ENCODE assay signal across 29 mouse cellular contexts in the genomic region with DNA sequence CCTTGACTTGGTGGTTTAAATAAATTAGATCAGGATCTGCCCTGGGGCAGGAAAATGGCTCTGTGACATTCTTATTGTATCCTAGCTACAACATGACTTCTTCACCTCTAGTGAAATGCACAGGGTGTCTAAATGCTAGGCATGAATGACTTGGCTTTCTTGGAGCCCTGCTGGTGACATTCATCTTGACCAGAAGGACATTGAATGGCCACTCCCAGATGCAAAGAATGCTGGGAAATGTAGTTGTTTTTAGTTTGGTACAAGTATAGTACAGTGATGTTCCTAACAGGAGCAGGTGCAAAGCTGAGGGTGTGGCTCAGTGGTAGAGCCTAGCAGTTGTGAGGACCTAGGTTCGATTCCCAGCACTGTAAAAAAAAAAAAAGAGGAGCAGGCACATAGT. TPM values are rescaled to one million over a fixed set of nuclear protein-coding genes. Genes with fewer than 3 reads are reported as not detected.
"Had no signal": no experiment of that assay in that cellular context is flagged by ENCODE, and none has a peak within 500 bp of the region (broad histone marks: within the 10 kb centered on the region; RNA-seq: fewer than 3 reads in every experiment).

No protein-coding gene starts in this region.

- H3K4me2 ChIP-seq: heart, embryonic 11.5 days; heart, embryonic 13.5 days; heart, embryonic 15.5 days; hindbrain, embryonic 13.5 days; hindbrain, embryonic 15.5 days; kidney, embryonic 15.5 days; limb, embryonic 13.5 days; limb, embryonic 15.5 days; liver, embryonic 12.5 days had no signal

- H3K27ac ChIP-seq: heart, adult 2 months; heart, embryonic 13.5 days; heart, embryonic 15.5 days; hindbrain, embryonic 13.5 days; hindbrain, embryonic 15.5 days; hindbrain, postnatal 0 days; kidney, embryonic 15.5 days; kidney, postnatal 0 days; limb, embryonic 13.5 days; limb, embryonic 15.5 days; liver, embryonic 12.5 days; liver, embryonic 14.5 days had no signal

- H3K9me3 ChIP-seq: heart, embryonic 13.5 days; heart, embryonic 15.5 days; hindbrain, embryonic 13.5 days; hindbrain, embryonic 15.5 days; kidney, embryonic 15.5 days; limb, embryonic 13.5 days; limb, embryonic 15.5 days; liver, embryonic 12.5 days had no signal

- H3K9ac ChIP-seq: heart, embryonic 13.5 days; heart, embryonic 15.5 days; hindbrain, embryonic 13.5 days; hindbrain, embryonic 15.5 days; kidney, embryonic 15.5 days; limb, embryonic 13.5 days; limb, embryonic 15.5 days; liver, embryonic 12.5 days; liver, embryonic 14.5 days had no signal

- DNase-seq: gastrocnemius, postnatal 14 days; gastrocnemius, postnatal 36 days; heart, adult 11 months; heart, adult 2 months; heart, postnatal 14 days; heart, postnatal 36 days; kidney, adult 11 months; kidney, adult 2 months; kidney, adult 9 months; kidney, postnatal 14 days; kidney, postnatal 36 days; layer of hippocampus, adult 9-11 months; layer of hippocampus, postnatal 36 days; left cerebral cortex, postnatal 4 days had no signal

- H3K4me3 ChIP-seq: heart, adult 2 months; heart, embryonic 13.5 days; heart, embryonic 15.5 days; hindbrain, embryonic 13.5 days; hindbrain, embryonic 15.5 days; kidney, embryonic 15.5 days; limb, embryonic 13.5 days; limb, embryonic 15.5 days; liver, embryonic 12.5 days had no signal

- H3K4me1 ChIP-seq: heart, embryonic 15.5 days; kidney, embryonic 15.5 days; limb, embryonic 15.5 days; liver, embryonic 12.5 days had no signal

- ATAC-seq: hindbrain, postnatal 0 days; intestine, embryonic 16.5 days; liver, embryonic 12.5 days had no signal

- H3K36me3 ChIP-seq: heart, embryonic 13.5 days; heart, embryonic 15.5 days; hindbrain, embryonic 15.5 days; kidney, embryonic 15.5 days; limb, embryonic 13.5 days; limb, embryonic 15.5 days; liver, embryonic 12.5 days had no signal

- H3K27me3 ChIP-seq: hindbrain, embryonic 13.5 days; hindbrain, embryonic 15.5 days; limb, embryonic 13.5 days; limb, embryonic 15.5 days had no signal

RNA-seq across cellular contexts. Expression of gene Phactr3, which starts 30.5 kb away (rescaled TPM):
- total RNA-seq: gastrocnemius, postnatal 36 days; hematopoietic stem cell, adult 5-6 weeks; liver, adult 2 months had no signal
- polyA plus RNA-seq: liver, adult 2 months had no signal
